ENCODE assay signal across 8 mouse cellular contexts in the genomic region with DNA sequence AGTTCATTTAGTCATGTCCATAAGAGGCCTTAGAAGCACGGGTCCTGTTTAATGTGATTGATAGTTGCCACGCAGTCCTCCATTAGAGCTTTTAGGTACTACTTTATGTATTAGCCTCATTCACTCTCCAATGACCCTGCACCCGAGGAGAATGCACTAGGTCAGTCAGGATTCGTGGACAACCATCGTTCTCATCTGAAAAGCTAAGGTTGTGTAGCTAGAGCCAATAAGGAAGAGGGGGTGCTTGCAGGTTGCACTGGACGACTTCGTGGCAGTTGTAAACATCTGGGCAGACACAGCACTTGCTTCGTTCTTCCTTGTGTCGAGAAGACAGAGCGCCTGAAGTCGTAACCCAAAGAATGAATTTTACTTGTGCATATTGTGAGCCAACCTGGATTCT. TPM values are rescaled to one million over a fixed set of nuclear protein-coding genes. Genes with fewer than 3 reads are reported as not detected.
A peak's percentile ranks its signal among the peaks of the same experiment; 100 is the strongest.
DNase-seq lines count a peak whose midpoint lies in the region; ATAC-seq and TF ChIP-seq lines count a peak whose summit lies in the region.

No protein-coding gene starts in this region.

- no peaks in the 10 kb centered on the region for H3K9me3 ChIP-seq in ES-E14 (ENCODE audit: control insufficient read depth, insufficient read depth, low read depth, low read length)
- H3K9me3 ChIP-seq in forebrain, embryonic 11.5 days (ENCODE audit: control insufficient read depth, low read length), result no peaks in the 10 kb centered on the region
- no peaks in the 10 kb centered on the region for H3K9me3 ChIP-seq in limb, embryonic 11.5 days (ENCODE audit: control insufficient read depth, low read length)
- H3K9me3 ChIP-seq in neural tube, embryonic 11.5 days (ENCODE audit: control insufficient read depth, low read length), result no peaks in the 10 kb centered on the region

- peak; percentile 93 for DNase-seq in heart, adult 11 months
- DNase-seq in heart, postnatal 25 days (ENCODE audit: low spot score), result no peak
- DNase-seq in ES-E14 (ENCODE audit: low read depth, low spot score), result no peak
- no peak for DNase-seq in forebrain, embryonic 11.5 days (ENCODE audit: low spot score)
- peak; percentile 41 for DNase-seq in limb, embryonic 11.5 days (ENCODE audit: low spot score)
- DNase-seq in neural tube, embryonic 11.5 days (ENCODE audit: low spot score), result peak; percentile 45
- DNase-seq in retina, embryonic 14.5 days (ENCODE audit: low spot score), result no peak
- no peak for DNase-seq in ovary, postnatal 14 days (ENCODE audit: low spot score)

- H3K4me1 ChIP-seq in ES-E14 (ENCODE audit: control insufficient read depth in 2 of 2, insufficient read depth in 2 of 2, low read length in 2 of 2, poor library complexity in 1 of 2), result peaks cover 4 to 16% of the 10 kb centered on the region in 2 experiments; a peak in 2 of 4 replicates
- peaks cover 11% of the 10 kb centered on the region for H3K4me1 ChIP-seq in forebrain, embryonic 11.5 days (replicated peaks; ENCODE audit: control insufficient read depth, insufficient read depth, low read length)
- no peaks in the 10 kb centered on the region for H3K4me1 ChIP-seq in limb, embryonic 11.5 days (ENCODE audit: control insufficient read depth, insufficient read depth, low read length)
- peaks cover 22% of the 10 kb centered on the region for H3K4me1 ChIP-seq in neural tube, embryonic 11.5 days (ENCODE audit: control insufficient read depth, insufficient read depth, low read length)

- in situ Hi-C loops in ES-E14 (cut with MboI; ENCODE audit: low sequenced_read_pairs in 2 of 2, unreplicated experiment in 2 of 2), result no loop called here

- WGBS in forebrain, embryonic 11.5 days, result 3% methylated on average over 11 of the region's 11 CpGs
- WGBS in limb, embryonic 11.5 days, result 3% methylated on average over 11 of the region's 11 CpGs
- WGBS in neural tube, embryonic 11.5 days, result 2% methylated on average over 11 of the region's 11 CpGs

- peak overlapping the region; percentile 76 to 95 for H3K4me3 ChIP-seq in ES-E14 (ENCODE audit: insufficient read depth in 1 of 2, low read depth in 1 of 2, low read length in 2 of 2, poor library complexity in 1 of 2, severe bottlenecking in 1 of 2)
- peak overlapping the region; percentile 98 for H3K4me3 ChIP-seq in forebrain, embryonic 11.5 days (ENCODE audit: low read depth, low read length)
- peak overlapping the region; percentile 94 for H3K4me3 ChIP-seq in limb, embryonic 11.5 days (ENCODE audit: low read depth, low read length)
- H3K4me3 ChIP-seq in neural tube, embryonic 11.5 days (ENCODE audit: low read depth, low read length), result peak overlapping the region; percentile 99

- intact Hi-C loops in heart, postnatal 25 days (cut with DNase I), result loop anchor here (2.0 kb wide), 1 partner anchor 33 kb away; no protein-coding TSS in a partner anchor

- H3K4me2 ChIP-seq in forebrain, embryonic 11.5 days (ENCODE audit: low read depth, low read length, severe bottlenecking), result peak overlapping the region; percentile 78
- peak overlapping the region; percentile 65 for H3K4me2 ChIP-seq in limb, embryonic 11.5 days (ENCODE audit: low read depth, severe bottlenecking)
- H3K4me2 ChIP-seq in neural tube, embryonic 11.5 days (ENCODE audit: low read depth), result peak overlapping the region; percentile 87

- no peaks in the 10 kb centered on the region for H3K27me3 ChIP-seq in forebrain, embryonic 11.5 days (ENCODE audit: control insufficient read depth, insufficient read depth, low read length)
- H3K27me3 ChIP-seq in limb, embryonic 11.5 days (ENCODE audit: control insufficient read depth, insufficient read depth, low read length), result no peaks in the 10 kb centered on the region
- no peaks in the 10 kb centered on the region for H3K27me3 ChIP-seq in neural tube, embryonic 11.5 days (ENCODE audit: control insufficient read depth, insufficient read depth, low read length)

- no peak overlapping the region for H3K27ac ChIP-seq in ES-E14 (ENCODE audit: insufficient read depth, low read depth, low read length, poor library complexity, severe bottlenecking)
- H3K27ac ChIP-seq in forebrain, embryonic 11.5 days (ENCODE audit: low read depth, low read length), result 0 out of 2 replicates have a peak overlapping the region, but pooled peaks have one; percentile 73
- no peak overlapping the region; the same call in 1 of the 2 replicates for H3K27ac ChIP-seq in limb, embryonic 11.5 days (replicated peaks; ENCODE audit: low read depth, low read length)
- peak overlapping the region; percentile 72; the same call in 1 of the 2 replicates for H3K27ac ChIP-seq in neural tube, embryonic 11.5 days (ENCODE audit: low read depth, low read length)

- H3K9ac ChIP-seq in ES-E14 (ENCODE audit: insufficient read depth, low read depth, low read length, poor library complexity, severe bottlenecking), result peak overlapping the region; percentile 98
- H3K9ac ChIP-seq in forebrain, embryonic 11.5 days (ENCODE audit: low read length), result peak overlapping the region; percentile 79
- peak overlapping the region; percentile 91 for H3K9ac ChIP-seq in limb, embryonic 11.5 days (ENCODE audit: low read length)
- peak overlapping the region; percentile 93 for H3K9ac ChIP-seq in neural tube, embryonic 11.5 days (ENCODE audit: low read length)

- no peaks in the 10 kb centered on the region; the same call in 1 of the 2 replicates for H3K36me3 ChIP-seq in ES-E14 (ENCODE audit: control insufficient read depth, insufficient read depth, low read length, poor library complexity, severe bottlenecking)
- no peaks in the 10 kb centered on the region for H3K36me3 ChIP-seq in forebrain, embryonic 11.5 days (ENCODE audit: control insufficient read depth, insufficient read depth, low read length)
- H3K36me3 ChIP-seq in limb, embryonic 11.5 days (ENCODE audit: control insufficient read depth, insufficient read depth, low read length), result no peaks in the 10 kb centered on the region
- no peaks in the 10 kb centered on the region for H3K36me3 ChIP-seq in neural tube, embryonic 11.5 days (ENCODE audit: control insufficient read depth, insufficient read depth, low read length)

- no peak for ATAC-seq in forebrain, embryonic 11.5 days (replicated peaks; ENCODE audit: low FRiP score)
- no peak for ATAC-seq in limb, embryonic 11.5 days (ENCODE audit: insufficient number of reproducible peaks, low FRiP score, low TSS enrichment, low read depth)
- ATAC-seq in neural tube, embryonic 11.5 days (ENCODE audit: insufficient read depth, low FRiP score, low TSS enrichment), result peak; percentile 7; the same call in 1 of the 2 replicates

TF ChIP-seq in ES-E14, 5 proteins besides CTCF, POLR2A, EP300 and RAD21:
- no peak for TF ChIP-seq ZC3H11A (IDR thresholded peaks at IDR 0.05; ENCODE audit: borderline replicate concordance, low read depth, low read length)
- no peak for TF ChIP-seq HCFC1 (IDR thresholded peaks at IDR 0.05; ENCODE audit: borderline replicate concordance, insufficient read depth, low read length)
- TF ChIP-seq CHD2 (IDR thresholded peaks at IDR 0.05; ENCODE audit: low read depth, low read length), result no peak
- TF ChIP-seq MAFK (IDR thresholded peaks at IDR 0.05; ENCODE audit: insufficient read depth, low read depth, low read length), result no peak
- no peak for TF ChIP-seq ZNF384 (IDR thresholded peaks at IDR 0.05; ENCODE audit: low read depth, low read length)
TF ChIP-seq in ES-E14: peak in this region for 0.

RNA-seq across cellular contexts. Expression of gene Ankrd13a, which starts 0.7 kb away (rescaled TPM):
- total RNA-seq in heart, postnatal 25 days (2021), result 10 to 100 TPM; 31.3 to 35.2 TPM
- 62.4 and 66.4 TPM in 2 replicates for total RNA-seq in ES-E14 (2012; rRNA removed)
- polyA plus RNA-seq in forebrain, embryonic 11.5 days (2014; fragmentation: Nextera tagmentation; extraction: Ambion mirVana), result 61.8 and 71.8 TPM in 2 replicates
- polyA plus RNA-seq in limb, embryonic 11.5 days (2014; fragmentation: Nextera tagmentation; extraction: Ambion mirVana), result 49.4 and 54.2 TPM in 2 replicates
- polyA plus RNA-seq in neural tube, embryonic 11.5 days (2014; fragmentation: Nextera tagmentation; extraction: Ambion mirVana), result 75.4 and 88.6 TPM in 2 replicates

RNA-seq across cellular contexts. Expression of gene Git2, which starts 1.5 kb away (rescaled TPM):
- 10 to 100 TPM; 29.1 to 37.9 TPM for total RNA-seq in heart, postnatal 25 days (2021)
- 29.8 and 30.3 TPM in 2 replicates for total RNA-seq in ES-E14 (2012; rRNA removed)
- 39.3 and 41.5 TPM in 2 replicates for polyA plus RNA-seq in forebrain, embryonic 11.5 days (2014; fragmentation: Nextera tagmentation; extraction: Ambion mirVana)
- 35.2 and 39.1 TPM in 2 replicates for polyA plus RNA-seq in limb, embryonic 11.5 days (2014; fragmentation: Nextera tagmentation; extraction: Ambion mirVana)
- polyA plus RNA-seq in neural tube, embryonic 11.5 days (2014; fragmentation: Nextera tagmentation; extraction: Ambion mirVana), result 35.1 and 46.9 TPM in 2 replicates

RNA-seq across cellular contexts. Expression of gene 1500011B03Rik, which starts 49.5 kb away (rescaled TPM):
- 1 to 10 TPM; 5.1 to 5.7 TPM for total RNA-seq in heart, postnatal 25 days (2021)
- 103 and 139 TPM in 2 replicates for total RNA-seq in ES-E14 (2012; rRNA removed)
- 133 and 149 TPM in 2 replicates for polyA plus RNA-seq in forebrain, embryonic 11.5 days (2014; fragmentation: Nextera tagmentation; extraction: Ambion mirVana)
- polyA plus RNA-seq in limb, embryonic 11.5 days (2014; fragmentation: Nextera tagmentation; extraction: Ambion mirVana), result 91.5 and 93.4 TPM in 2 replicates
- polyA plus RNA-seq in neural tube, embryonic 11.5 days (2014; fragmentation: Nextera tagmentation; extraction: Ambion mirVana), result 162 TPM in 2 replicates

Comparison
In these comparisons a context has a peak if more than half of its experiments do, and no peak if none do; other contexts are left out.
1. DNase-seq: peak in heart, adult 11 months (single experiment), limb, embryonic 11.5 days (single experiment) and neural tube, embryonic 11.5 days (single experiment); none in heart, postnatal 25 days (single experiment), ES-E14 (single experiment), forebrain, embryonic 11.5 days (single experiment), retina, embryonic 14.5 days (single experiment) and ovary, postnatal 14 days (single experiment).
2. H3K27ac ChIP-seq: peak in forebrain, embryonic 11.5 days (single experiment) and neural tube, embryonic 11.5 days (single experiment); none in ES-E14 (single experiment) and limb, embryonic 11.5 days (single experiment).
3. Peak in every context shown above with its lines, with median percentiles within 50 percentile points of each other: H3K4me3 ChIP-seq, H3K9ac ChIP-seq and H3K4me2 ChIP-seq.